Mouse (Mus musculus): ENCODE data around the gene Cd68.
A peak's percentile ranks its signal among the peaks of the same experiment; 100 is the strongest.
"Not testable (repeated sequence)": the region's sequence is repeated elsewhere in the genome, so short reads cannot be mapped to it uniquely, and the experiment has no call there.

Cd68 gene

DNA sequence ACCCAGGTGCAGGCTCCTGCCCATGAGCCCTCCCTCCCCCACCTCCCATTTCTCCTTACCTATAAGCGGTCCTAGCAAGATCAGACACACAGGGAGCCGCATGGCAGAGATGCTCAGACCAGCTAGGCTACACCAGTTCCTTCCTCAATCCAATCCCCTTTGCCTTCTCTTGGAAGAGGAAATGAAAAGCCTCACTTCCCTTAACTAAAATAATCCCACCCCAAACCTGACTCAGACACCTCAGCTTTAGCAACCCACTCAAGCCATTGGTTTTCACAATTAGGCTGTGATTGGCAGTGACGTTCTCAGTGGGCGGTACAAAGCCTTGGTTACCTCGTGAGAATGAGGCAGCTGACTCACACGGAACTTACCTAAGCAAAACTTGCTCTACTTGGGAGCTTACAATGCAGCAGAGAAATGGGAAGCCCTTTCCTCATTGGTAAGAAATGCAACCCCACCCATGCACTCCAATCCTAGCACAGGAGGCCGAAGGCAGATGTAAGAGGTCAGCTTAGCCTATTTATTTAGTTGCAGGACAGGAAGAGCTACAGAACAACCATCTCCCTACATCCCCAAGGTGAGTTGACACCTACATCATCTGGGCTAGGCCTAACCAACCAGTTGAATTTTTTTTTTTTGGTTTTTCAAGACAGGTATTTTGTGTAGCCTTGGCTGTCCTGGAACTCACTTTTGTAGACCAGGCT is at the start of gene Cd68:
Gene Cd68, minus strand, starts transcription at position 193 of the 704 bp plus-strand sequence.
- DNase-seq: no peak

DNA sequence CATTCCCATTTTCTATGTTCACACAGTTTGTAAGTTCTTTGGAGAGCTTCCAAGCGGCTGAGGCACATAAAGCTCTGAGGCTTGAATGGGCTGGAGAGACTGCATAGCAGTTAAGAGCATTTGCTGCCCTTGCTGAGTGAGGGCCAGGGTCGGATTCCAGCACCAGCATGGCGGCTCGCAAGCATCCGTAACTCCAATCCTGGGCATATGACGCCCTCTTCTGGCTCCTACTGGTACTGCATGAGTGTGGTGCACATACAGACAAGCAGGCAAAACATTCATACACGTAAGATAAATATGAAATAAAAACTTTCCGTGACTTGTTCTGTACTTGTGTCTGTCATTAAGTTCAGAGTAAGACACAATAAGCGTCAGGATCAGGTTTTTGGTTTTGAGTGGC is 49.5 kb upstream of the Cd68 start:
- DNase-seq: peak; percentile 32 to 38

DNA sequence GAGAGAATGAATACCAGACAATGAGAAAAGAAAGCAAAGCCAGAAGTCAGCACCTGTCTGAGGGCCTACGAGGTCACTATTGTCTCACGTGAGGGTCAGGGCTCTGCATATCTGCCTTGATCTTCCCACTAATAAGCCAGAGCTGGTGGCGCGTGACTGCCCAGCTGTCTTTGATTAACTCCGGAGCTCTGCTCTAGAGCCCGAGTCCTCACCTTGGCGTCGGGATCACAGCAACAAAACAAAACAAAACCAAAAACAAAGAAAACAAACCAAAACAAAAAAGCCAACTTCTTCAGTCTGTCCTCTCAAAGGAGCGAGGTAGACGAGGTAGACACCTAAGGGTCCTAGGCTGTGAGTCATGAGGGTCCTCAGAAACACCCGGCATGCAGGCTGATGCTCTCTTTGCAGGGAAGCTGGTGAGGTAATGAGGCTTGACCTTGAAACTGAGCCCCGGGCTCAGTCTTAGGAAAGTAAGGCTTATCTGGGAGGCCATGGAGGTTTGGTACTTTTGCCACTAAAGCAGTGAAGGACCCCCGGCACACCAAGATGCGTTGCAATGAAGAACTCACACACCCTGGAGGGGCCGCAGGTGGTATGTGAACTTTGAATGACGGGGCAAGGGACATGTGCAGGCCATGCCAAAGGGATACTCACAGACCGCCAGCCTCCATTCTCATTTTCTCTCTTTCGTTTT is 48.8 kb upstream of the Cd68 start:
- DNase-seq: no peak

DNA sequence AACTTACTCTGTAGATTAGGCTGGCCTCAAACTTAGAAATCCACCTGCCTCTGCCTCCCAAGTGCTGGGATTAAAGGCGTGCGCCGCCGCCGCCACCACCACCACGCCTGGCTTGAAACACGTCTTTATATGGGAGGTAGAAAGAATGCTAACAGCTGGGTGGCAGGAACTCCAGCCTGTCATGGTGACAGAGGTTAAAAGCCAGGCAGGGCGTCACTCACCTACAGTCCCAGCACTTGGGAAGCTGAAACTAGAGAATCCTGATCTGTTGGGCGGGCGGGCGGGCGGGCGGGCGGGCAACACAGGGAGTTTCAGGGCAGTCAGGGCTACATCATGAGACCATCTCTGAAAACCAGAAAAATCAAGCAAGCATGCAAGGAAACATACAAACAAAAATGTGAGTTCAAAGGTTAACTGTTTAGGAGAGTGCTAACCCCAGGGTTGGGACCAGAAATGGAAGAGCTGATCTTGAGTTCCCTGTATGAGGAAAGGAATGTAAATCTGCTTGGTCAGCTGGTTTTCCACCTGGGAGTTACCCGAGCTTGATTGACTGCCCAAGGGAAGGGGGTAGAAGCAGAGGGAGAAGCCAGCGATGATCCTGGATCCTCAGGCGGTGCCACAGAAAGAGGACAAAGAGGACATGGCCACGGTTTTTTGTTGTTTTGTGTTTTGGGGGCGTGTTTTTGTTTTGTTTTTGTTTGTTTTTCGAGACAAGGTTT is 47.2 kb upstream of the Cd68 start:
- DNase-seq: no peak

DNA sequence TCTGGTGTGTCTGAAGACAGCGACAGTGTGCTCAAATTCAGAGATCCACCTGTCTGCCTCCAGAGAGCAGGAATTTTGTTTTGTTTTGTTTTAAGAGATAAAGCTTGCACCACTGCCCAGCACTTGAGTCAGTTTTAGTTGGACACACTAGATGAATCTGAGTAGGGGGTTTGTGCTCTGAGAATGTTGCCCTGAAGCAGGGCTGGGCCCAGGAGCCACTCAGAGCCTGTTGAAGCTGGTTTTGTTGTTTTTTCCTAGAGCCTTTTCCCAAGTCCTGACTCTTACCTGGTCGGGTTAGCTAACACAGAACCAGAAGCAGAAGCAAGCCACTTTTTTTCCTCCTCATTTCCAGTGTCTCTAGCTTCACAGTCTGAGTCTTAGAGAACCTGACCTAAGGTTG is 45.1 kb upstream of the Cd68 start:
- DNase-seq: no peak

DNA sequence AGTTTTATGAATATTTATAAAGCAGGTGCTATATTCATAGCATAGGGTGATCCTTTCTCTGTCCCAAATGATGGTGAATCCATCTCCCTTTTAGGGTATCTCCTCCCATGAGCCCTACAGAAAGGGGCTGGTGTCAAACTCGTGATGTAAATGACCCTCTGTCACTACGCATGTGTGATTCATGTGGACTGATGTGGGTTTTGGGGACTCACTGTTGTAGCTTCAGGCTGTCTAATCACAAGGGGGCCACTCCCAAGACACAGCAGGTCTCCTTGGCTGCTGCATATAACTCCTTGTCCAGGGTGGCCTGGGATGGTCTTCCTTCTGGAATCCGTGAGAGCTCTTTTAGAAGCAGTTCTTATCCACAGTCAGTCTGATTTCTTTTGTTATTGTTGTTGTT is 44.5 kb upstream of the Cd68 start:
- no peak for DNase-seq

DNA sequence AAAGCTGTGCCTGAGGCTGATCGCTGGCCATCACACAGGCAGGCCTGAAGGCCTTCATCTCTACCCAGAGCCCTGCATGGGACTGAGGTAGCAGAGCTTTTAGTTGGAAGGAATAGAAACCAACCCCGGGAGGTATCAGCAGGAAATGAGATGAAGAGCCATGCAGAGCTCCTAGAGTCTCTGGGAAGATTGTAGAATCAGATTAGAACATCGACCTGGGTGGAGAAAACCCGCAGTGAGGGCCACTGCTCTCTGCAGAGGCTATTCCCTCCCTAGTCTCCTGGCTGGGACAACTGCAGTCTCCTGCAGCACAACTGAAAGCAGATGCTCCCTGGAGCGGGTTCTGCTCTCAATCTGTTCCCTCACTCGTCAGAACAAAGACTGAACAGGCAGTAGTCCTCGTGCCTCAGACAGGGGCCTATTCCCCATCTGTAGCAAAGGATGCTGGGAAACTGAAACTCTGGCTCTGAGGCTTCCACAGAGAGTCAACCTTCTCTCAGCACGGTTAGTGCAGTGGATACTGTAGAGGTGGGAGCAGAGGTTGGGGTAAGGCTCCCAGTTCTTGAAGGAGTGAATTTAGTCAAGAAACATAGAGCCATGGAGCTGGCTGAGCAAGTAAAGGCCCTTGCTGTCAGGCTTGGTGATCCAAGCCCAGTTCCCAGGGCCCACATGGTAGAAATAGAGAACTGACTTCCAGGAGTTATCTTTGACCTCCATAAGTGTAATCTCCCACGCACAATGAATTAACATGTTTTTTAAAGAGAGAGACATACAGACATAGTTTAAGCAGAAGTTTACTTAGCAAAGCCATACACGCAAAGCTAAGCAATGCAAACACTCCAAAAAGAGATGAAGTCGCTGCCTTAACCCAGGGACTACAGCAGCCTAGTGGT is 43.8 kb upstream of the Cd68 start:
- DNase-seq: no peak

DNA sequence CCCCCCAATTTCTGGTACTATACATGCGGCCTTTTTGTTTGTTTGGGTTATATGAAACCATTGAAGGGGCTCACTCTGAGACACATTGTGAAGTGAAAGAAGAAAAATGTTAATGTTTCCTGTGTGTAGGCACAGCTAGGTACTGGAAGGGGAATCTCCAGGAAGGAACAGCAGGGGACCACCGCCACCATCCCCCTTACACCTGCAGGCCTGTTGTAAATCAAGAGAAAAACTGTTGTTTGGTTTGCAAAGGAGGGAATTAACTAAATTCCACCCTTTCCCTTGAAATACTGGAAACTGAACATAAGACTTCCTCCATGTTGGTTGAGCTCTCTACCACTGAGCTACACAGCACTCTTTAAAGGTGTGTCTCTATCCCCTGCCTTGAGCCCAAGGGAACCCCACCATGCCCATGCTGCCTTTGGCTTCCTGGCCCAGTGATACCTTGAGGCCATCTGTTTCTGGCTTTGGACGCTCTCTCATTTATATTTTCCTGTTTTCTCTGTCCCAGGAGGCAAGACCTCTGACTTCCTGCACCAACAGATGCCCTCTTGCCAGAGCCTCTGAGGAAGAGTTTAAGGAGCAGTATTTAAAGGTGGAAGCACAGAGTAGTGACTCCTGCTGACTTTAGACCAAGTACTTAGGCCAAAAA is 42.8 kb upstream of the Cd68 start:
- DNase-seq: peak; percentile 28 to 30

DNA sequence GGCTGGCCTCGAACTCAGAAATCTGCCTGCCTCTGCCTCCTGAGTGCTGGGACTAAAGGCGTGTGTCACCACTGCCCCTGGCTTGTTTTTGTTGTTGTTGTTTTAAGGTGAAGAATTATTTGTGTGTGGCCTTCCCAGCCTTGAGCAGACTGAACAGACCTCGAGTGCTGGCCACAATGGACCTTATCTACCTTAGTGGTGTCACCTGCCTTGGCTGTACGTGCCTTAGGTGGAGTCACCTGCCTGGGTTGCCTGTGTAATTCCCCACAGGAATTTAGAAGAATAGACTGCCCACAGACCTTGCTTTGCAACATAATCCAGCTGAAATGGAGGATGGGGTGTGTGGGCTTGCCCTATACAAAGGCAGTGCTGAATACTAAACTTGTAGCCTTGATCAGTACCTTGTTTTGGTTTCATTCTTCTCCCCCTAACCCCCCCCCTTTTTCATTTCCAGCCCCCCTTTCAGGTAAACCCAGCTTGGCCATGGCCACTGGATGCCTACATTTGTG is 42.0 kb upstream of the Cd68 start:
- DNase-seq: no peak

DNA sequence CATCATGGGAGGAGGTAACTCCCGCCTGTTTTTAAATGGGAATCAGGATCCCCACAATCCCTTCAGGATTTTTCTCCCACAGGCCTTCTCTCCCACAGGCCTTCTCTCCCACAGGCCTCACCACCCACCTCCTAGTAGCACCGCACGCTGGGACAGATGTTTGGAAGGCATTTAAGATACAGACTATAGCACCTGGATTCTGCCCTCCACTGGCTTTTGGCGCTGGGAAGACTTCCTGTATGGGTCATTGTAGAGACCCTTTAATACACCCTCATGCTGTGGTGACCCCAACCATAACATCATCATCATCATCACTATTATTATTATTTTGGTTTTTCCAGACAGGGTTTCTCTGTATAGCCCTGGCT is 41.5 kb upstream of the Cd68 start:
- DNase-seq: no peak

DNA sequence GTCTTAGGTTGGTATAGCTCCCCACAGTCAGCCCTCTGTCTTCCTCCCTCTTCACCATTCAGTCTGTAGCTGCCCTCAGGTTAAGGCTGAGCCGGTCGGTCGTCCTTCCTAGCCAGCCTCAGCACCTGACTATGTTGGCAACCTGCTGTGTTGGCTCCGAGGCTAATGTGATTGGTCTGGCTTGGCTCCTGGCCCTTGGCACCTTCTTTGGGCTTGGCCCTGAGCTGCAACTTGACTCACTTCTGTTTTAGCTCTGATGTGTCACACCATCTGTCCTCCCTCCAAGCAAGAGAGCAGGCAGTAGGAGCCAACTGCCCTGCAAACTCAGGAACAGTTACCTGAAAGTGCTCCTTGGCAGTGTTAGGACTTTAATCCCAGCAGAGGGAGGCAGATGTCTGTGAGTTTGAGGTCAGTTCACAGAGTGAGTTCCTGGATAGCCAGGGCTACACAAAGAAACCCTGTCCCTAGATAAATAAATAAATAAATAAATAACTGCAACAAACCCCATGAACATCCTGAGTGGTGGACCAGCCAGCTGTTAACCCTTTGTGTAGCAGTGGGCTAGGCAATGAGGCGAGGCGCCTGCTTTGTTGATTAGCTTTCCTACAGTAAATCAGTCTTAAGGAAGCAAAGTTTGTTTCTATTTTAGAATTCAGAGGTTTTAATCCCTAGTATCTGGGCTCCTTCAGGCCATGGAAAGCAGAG is 41.0 kb upstream of the Cd68 start:
- peak; percentile 97 to 99 for DNase-seq

DNA sequence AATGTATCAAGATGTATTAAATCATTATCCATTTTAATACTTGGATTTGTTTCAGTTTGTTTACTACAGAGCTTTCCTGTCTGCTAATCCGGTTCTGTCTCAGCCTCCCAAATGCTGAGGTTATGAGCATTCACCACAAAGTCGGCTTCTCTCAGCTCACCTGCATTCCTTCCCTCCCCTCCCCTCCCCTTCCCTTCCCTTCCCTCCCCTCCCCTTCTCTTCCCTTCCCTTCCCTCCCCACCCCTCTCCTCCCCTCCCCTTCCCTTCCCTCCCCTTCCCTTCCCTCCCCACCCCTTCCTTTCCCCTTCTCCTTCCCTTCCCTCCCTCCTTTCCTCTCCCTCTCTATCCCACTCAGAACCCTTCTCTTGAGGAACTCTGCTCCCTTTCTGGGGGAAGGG is 38.7 kb upstream of the Cd68 start:
- no peak for DNase-seq

DNA sequence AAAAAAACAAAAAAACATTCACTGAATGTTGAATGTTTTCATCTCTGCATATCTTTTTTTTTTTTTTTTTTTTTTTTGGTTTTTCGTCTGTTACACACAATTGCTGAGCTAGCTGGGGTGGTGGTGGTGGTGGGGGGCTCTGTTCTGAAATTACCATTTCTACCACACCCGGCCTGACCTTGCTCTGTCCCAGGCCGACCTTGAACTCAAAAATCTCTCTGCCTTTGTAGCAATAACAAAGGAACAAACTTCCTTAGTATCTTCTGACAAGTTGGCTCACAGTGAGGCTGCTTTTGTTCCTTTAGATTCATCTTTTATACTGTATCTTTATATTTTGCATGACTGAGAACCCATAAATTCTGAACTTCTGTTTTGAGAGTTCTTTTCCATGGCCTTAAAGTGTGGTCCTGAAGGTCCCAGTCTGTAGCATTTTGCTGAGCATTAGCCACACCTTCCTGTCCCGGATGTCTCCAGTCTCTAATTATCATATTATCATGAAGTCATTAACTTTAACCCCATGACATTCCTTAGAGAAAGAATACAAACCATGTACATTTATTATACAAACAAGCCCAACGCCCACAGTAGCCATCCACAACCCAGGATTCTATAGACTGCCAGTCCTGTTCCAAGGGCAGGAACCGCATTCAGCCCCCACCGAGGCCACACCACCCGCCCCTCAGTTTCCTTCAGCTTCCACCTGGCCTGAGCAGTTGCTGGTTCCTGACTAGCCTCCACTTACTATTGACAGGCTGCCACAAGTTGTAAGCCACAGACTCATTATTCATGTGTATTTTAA is 38.1 kb upstream of the Cd68 start:
- DNase-seq: no peak

DNA sequence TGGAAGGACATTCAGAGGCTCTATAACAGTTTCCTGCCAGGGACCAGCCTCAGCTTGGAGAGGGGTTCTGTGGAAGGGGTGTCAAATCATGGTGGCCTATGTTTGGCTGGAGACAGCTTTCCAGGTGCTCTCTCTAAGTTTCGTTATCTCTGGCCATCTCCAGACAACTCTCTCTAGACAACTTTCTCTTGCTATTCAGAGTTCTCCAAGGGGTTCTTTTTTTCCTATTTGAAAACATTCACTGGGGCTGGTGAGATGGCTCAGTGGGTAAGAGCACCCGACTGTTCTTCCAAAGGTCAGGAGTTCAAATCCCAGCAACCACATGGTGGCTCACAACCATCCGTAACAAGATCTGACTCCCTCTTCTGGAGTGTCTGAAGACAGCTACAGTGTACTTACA is 37.4 kb upstream of the Cd68 start:
- not testable (repeated sequence) for DNase-seq

DNA sequence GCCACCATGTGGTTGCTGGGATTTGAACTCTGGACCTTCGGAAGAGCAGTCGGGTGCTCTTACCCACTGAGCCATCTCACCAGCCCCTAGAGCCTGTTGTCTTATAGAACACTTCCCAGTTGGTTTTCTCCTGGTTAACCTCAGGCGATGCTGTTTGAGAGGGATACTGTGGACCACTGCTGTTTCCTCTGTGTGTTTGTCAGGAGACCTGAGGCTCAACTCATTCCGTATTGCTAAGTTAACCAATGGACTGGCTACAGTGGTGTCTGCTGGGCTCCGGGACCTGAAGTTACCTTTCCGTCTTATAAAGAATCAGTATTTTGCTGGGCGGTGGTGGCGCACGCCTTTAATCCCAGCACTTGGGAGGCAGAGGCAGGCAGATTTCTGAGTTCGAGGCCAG is 36.9 kb upstream of the Cd68 start:
- DNase-seq: not testable (repeated sequence)

DNA sequence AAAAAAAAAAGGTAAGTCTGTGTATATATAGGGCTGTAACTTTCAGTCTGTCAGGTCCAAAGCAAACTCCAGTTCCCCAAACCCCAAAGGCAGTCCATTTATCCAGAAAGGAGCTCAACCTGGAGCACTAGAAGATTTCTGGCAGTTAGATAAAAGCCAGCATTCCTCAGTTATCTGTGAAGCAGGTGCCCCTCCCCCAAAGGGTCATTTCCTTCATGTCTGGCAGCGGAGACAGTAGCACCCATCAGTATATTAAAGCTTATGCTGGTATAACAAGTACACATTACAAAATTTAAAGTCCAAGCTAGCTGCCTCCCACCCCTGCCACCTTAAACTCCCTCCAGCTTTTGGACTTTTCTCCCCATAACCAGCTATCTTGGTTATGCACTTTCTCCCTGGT is 33.6 kb upstream of the Cd68 start:
- no peak for DNase-seq

DNA sequence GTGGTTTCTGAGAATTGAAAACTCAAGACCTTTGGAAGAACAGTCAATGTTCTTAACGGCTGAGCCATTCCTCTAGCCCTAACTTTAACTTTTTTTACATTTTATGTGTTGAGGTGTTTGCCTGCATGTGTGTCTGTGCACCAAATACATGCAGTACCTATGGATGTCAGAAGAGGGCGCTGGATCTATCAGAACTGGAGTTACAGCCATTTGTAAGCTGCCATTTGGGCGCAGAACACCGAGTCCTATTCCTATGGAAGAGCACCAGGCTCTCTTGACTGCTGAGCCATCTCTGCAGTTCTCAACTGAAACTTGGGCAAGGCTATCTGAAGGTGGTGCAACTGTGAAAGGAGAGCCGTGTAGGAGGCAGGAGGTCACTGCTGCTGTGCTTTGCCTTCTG is 32.6 kb upstream of the Cd68 start:
- no peak for DNase-seq

DNA sequence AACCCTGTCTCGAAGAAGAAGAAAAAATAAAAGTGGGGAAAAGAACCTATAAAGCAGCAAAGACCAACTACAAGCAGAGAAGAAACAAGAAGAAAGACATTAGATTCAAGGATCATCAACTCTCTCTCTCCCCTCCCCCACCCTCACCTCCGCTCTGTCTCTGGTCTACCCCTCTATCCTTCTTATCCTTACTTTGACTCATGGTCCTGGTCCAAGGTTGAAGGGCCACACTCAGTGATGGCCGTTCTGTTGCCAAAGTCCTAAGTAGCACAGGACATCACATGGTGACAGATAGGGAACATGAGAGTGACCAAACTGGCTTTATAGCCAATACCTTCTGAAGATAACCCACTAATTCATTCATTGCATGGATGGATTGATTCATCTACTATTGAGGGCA is 31.4 kb upstream of the Cd68 start:
- no peak for DNase-seq

DNA sequence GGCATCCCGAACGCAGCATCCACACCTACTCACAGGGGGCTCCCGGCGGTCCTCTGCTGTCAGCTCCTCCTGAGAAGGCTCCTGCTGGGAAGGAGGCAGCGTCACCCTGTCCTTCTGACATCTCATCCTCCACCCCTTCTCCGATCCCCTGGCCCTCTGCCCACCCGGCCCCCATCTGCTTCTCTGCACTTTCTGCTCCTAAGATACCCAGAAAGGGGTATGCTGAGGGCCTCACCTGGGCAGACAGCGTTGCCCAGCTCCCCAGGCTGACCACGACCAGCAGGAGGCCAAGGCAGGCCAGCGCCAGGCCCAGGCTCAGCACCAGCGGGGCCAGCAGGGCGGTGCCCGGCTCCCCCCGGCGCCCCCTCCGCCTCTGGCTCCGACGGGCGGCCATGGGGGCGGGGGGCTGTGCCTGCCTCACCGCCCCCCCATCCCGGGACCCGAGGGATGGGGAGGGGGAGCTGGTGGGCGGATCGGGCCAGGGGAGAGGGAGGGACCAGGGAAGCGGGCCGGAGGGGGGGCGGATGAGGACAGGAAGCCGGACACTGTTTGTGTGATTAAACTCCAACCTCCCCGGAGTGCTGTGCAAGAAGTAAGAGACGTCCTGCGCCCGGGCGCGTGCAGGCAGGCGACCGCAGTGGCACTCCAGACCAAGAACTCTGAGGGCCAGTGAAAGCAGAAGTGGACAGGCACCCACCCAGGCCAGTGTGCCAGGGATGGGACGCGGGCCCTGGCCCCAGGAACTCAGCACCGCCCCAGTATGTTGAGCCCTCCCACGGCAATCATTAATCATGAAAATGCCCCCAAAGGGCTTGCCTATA is 29.6 kb upstream of the Cd68 start, which contains the start of the genes Tnfsf12 and Tnfsfm13:
Gene Tnfsf12, minus strand, starts transcription at position 489 of the 821 bp plus-strand sequence.
Gene Tnfsfm13, minus strand, starts transcription at position 738 of the 821 bp plus-strand sequence.
- peak; percentile 66 to 67 for DNase-seq

DNA sequence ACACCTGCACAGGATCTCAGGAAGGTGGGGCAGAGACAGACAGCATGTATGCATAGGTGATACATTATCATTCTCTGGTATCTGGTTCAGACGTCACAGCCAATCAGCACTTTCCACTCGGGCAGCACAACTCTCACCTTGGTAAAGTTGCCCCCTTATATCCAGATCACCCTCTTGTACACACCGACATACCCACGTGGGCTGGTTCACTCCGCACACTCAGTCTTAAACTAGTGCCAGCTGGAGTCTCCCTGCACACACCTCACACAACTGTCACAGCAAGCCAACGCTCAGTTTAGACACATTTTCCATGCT is 29.1 kb upstream of the Cd68 start:
- no peak for DNase-seq
